Mouse (Mus musculus) bone marrow macrophage, adult 2 months (primary cell): Measurements from ENCODE around the gene Acsm4.

Source experiments
- CTCF ChIP-seq: IDR thresholded peaks from 2 replicates; pipeline ENCODE4 v1.5.1; 2012; ENCODE audit warnings: low read depth, mild to moderate bottlenecking, low read length, moderate library complexity
- POLR2A ChIP-seq: IDR thresholded peaks from 2 replicates; pipeline ENCODE4 v1.6.1; 2012; ENCODE audit warnings: mild to moderate bottlenecking, low read depth, low read length, borderline replicate concordance

DNA sequence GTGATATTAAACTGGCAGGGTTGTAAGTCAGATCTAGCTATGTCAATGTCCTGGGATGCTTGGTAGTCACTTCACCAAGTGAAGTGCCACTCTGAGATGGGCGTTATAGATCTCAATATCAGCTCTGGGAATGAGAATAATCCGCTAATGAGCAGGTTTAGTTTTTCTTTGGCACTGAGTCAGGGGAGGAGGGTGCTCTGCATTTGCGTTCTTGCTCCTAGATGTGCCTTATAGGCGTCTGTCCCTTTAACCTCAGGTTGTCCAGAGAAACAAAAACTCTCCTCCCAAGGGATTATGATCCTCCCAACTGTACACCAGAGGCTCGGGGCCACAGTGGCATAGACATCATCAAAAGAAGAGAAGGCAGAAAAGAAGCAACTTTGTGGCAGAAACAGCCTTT, at the start of gene Acsm4:
- no peak for TF ChIP-seq CTCF
- TF ChIP-seq POLR2A, result no peak
